Mouse (Mus musculus) heart, postnatal 10 days (tissue): Measurements from ENCODE around the gene Pef1. TPM values are rescaled to one million over a fixed set of nuclear protein-coding genes. Genes with fewer than 3 reads are reported as not detected.

ENCODE experiments used
- DNase-seq, 2 experiments: peaks; one replicate each; pipeline ENCODE4 v3.0.0; 2021
- intact Hi-C: fragments of 180-260 bp; cut with DNase I; formaldehyde crosslinking; loops from one replicate; pipeline ENCODE4 v1.15.1; 2025
- total RNA-seq, 2 experiments: library from RNA; stranded (reverse); gene quantifications; 2 replicates each; pipeline ENCODE4 v1.2.3; 2021

The Pef1 gene
- total RNA-seq, 2 experiments from 2014 or later: 39.4 to 39.9 TPM

DNA sequence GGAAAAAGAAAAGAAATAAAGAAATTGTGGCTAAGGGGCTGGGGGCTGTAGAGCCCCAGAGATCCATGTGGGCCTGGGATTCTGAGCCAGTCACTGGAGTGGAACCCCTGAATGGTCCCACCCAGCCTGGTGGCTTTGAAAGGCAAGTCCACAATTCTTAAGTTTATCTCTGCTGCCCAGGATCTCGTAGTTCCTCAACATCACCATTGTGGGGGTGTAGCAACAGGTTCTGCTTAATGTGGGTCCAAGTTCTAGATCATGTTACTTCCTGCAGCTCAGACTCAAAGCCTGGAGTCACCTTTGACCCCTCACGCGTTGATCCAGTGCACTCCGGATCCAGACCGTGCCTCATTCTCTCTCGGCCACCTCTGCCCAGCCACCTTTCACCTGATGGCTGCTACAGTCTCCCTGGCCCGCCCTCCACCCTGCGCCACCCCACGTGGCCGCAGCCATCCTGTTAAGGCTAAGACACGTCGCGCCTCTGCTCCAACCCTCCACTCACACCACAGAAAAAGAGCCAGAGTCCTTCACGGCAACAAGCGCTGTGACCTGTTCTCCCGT lies 67.1 kb downstream of the Pef1 start:
- intact Hi-C loops: loop anchor here (10.0 kb wide), 1 partner anchor 355 kb away; the partner anchor contains the start of gene Ptp4a2
- no peak for DNase-seq

DNA sequence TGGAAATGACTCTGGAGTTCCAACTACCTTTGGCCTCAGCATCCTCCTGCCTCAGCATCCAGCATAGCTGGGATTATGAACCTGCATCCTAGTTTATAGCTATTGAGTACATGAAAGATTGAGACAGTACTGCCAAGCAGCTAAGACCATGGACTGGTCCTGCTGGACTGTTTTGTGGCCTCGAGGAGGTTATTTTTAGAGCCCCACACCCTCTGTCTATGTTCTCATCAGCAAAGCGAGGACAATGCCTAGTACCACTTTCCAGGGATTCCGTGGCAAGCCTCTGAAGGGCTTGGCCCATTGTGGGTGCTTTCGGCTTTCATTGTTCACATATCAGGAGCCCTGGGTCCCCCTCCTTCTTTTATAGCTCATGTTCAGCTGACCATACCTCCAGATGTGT lies 68.0 kb downstream of the Pef1 start:
- peak in 1 of 2 experiments; percentile 48 for DNase-seq
- intact Hi-C loops: no loop called here

DNA sequence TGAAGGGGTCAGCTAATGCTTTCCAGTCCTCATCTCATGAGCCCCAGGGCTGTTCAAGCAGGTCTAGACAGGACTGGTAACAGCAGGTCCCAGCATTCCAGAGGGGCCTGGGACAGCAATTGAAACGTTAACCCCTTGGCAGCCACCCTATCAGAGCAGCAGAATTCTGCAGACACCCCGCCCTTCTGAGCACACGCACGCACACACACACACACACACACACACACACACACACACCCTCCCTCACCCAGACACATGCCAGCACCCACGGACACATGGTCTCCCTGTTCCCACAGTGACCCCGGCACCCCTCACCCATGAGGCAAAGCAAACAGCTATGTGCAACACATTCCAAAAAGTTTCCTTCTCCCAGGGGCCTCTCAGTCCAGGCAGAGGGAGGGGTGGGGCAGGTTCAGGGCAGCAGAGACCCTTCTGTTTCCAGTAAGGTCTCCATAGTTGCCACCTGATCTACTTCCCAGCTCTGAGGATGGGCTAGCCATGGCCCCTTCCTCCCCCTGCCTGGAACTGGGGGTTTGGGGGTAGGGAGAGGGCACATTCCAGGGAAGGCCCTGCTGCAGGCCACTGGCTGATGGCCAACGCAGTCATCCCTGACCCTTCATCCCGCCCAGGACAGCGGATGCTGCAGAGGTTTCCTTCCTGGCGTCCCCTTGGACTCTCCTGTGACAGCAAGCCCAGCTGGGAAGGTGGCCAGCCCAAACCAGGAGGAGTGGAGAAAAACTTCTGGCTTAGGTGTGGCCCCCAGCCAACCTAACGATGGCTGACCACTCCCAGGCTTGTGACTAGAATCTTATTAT lies 69.8 kb downstream of the Pef1 start:
- intact Hi-C loops: no loop called here
- peak; percentile 78 for DNase-seq

DNA sequence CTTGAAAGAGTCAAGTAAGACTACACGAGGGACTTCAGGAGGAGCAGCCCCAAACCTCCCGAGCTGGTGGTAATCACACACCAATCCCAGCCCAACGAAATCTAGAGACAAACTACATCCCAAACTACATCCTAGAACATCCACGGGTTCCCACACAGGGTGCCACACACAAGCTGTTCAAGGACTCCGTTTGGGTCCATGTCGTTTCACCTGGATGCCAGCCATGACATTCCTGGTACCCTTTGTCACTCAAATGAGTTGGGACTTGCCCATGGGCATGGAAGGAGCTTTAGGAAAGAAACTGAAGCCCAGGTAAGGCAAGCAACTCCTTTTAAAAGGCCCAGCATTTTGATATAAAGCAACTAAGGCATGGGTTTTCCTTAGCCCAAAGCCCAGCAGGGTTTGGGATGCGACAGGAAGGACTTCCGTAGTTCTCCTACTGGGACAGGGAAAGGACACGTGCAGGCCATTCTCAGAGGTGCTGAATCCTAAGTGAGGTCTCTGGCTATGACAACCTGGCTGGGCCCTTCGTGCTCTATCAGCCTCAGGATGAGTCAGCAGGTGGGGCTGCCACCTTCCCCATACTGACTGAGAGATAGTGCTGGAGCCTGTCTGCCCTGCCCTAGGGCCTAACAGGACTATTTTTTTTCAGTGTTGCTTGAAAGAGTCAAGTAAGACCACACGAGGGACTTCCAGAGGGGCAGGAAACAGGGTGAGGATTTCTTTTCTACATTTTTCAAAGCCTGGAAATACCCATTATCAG lies 70.9 kb downstream of the Pef1 start:
- intact Hi-C loops: no loop called here
- peak in 1 of 2 experiments; percentile 30 for DNase-seq

DNA sequence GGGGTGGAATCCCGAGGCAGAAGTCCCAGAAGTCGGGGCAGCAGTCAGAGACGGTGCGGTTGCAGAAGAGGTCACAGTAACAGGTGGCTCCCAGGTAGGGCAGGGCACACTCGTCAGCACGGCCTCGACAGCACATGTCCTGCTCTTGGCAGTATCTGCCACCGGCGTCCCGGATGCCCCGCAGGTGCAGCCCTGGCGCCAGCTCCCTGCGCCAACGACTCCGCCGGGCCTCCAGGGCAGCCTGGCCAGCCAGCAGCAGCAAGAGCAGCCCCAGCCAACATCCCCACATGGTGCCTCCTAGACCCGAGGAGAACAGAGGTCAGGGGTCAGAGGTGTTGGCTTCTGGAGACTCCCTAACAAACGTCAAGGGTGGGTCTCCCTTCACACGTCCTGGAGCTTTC lies 71.6 kb downstream of the Pef1 start:
- peak in 1 of 2 experiments; percentile 41 for DNase-seq
- intact Hi-C loops: no loop called here

DNA sequence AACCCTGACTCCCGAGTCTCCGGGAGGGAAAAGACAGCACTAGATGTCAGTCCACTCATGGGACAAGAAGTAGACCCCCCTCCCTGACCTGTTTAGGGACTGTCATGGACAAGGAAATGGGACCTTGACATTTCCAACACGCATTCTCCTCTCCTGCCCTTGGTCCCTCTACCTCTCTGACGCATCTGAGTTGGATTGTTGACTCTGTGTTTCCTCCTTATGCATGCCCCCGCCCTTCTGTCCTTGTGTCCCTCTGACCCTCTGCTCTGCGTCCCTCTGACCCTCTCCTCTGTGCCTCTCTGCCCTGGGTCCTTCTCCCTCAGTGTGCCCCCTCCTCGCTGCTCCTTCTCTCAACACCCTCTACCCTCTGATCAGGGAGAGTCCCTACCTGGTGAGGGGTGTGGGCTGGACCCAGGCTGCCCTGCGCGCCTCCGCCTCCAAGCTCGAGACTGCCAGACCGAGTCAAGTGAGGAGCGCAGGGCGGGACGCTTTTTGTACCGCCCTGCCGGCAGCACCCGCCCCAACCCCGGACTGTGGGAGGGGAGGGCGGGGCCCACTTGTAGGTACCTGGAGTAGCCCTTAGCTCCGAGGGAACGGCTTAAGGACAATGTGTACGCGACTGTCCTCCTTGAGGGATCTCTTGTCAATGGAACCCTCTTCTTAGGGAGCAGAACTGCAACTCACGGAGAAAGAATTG lies 72.1 kb downstream of the Pef1 start:
- intact Hi-C loops: no loop called here
- peak; percentile 76 to 84 for DNase-seq

DNA sequence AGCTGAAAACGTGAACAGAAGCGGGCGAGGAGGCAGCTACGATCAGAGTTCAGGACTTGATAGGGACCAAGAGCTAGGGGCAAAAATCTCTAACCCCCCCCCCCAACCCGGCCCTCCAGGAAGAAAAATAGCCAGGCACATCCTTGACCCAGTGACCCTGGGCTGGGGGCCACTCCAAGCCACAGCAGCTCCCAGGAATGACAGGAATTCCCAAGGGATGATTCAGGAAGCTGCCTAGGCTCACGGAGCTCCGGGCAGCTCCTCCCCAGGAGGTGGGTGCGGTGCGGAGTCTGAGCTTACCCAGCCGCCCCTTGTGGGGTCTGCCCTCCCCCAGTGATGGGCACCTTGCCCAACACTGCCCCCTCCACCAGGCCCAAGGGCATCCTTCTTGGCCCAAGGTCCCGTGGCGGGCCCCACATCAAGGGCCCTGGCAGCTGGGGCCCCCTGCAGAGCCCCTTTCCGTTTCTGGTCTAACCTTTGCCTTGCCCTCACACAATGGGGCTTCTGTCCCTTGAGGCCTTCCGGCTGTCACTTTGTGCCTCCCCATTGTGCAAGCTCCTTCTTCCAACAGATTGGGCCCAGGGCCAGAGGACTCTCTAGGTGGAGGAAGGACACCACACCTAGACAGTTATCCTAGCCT lies 72.8 kb downstream of the Pef1 start, which contains the start of gene Tinagl1:
TSS of gene Tinagl1 (minus strand) at position 51 of the 640 bp plus-strand sequence.
- peak; percentile 37 to 54 for DNase-seq
- intact Hi-C loops: no loop called here

DNA sequence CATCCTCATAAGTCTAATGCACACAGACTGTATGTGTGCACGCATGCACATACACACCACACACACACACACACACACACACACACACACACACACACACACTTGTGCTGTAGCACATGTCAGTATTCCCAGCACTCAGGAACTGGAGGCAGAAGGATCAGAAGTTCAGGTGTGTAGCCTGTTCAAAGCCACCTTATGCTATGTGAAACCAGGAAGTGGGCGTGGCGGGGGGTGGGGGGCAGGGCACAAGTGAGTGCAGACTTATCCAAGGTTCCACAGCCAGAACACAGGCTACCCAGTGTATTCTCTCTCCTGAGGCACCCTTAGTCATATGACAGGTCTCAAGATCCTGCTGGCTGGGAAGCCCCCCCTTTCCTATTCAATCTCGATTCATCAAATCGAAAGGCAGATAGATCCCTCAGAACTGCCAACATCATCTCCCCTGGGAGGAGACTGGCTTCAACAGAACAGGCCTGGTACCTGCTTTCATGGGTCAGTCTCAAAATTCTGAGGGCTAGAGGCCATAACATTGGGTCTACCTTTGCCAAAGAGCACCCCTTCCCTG lies 73.9 kb downstream of the Pef1 start:
- no peak for DNase-seq
- intact Hi-C loops: no loop called here

DNA sequence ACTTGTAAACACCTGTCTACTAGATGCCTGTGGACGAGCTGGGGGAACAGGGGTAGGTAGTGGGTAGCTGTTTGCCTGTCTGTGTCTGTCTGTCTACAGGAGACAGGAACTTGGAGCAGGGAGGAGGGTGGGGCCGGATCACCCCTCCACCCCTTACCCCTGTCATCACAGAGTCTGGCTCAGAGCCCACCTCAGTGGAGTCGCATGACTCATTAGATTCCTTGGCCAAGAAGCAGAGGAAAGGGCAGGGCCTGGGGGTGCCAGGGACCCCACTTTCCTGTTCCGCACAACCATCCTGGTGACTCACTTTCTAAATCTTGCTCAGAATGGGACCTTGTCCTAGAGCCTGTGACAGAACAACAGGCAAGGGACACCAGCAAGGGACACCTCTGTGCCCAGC lies 74.7 kb downstream of the Pef1 start:
- DNase-seq: peak; percentile 59 to 60

DNA sequence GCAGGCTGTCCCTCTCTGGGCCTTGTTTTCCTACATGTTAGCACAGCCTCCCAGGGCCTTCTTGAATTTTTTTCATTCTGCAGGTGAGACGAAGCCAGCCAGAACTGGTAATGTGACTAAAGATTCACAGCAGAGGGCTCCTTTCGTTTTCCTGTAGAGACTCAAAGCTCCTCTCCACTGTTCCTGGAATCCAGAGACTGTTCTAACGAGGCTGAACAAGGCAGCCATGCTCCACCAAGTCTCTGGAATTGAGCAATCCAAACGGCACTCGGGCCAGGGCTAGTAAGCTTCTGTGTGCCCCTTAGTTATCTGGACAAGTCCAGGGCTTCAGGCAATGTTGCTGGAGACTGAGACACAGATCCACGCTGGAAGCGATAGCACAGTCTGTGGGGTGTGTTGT lies 75.2 kb downstream of the Pef1 start:
- intact Hi-C loops: no loop called here
- no peak for DNase-seq

More for the DNA sequence above, 74.7 kb downstream of the Pef1 start:
- intact Hi-C loops: no loop called here

Other genes starting within 250 kb of the Pef1 start
- under 1 TPM in 1 of 2 experiments, not detected in 1; 0.07 TPM for gene Spocd1, start 173.3 kb upstream of the Pef1 start, total RNA-seq
- gene Adgrb2, start 117.7 kb upstream of the Pef1 start, total RNA-seq: 1 to 10 TPM; 3.2 to 3.4 TPM
- gene Col16a1, start 54.7 kb upstream of the Pef1 start, total RNA-seq: 10 to 100 TPM; 24.6 to 25.4 TPM
- gene Hcrtr1, start 36.8 kb downstream of the Pef1 start, total RNA-seq: not detected
- 10 to 100 TPM; 64.6 to 83.6 TPM for gene Tinagl1, start 72.6 kb downstream of the Pef1 start, total RNA-seq
- not detected for gene Gm853, start 119.8 kb downstream of the Pef1 start, total RNA-seq
- gene Serinc2, start 176.6 kb downstream of the Pef1 start, total RNA-seq: 1 to 10 TPM; 3.0 to 3.1 TPM
- 1,000 to 10,000 TPM; 7,205 to 8,003 TPM for gene Fabp3, start 206.0 kb downstream of the Pef1 start, total RNA-seq
- 1 to 10 TPM in 1 of 2 experiments, not detected in 1; 1.1 TPM for gene Gm10570, start 206.1 kb downstream of the Pef1 start, total RNA-seq